Mouse (Mus musculus) megakaryocyte, embryonic 14.5 days (primary cell): ENCODE measurements around the gene Tra2b. TPM values are rescaled to one million over a fixed set of nuclear protein-coding genes. Genes with fewer than 3 reads are reported as not detected.
"Not testable (repeated sequence)": the region's sequence is repeated elsewhere in the genome, so short reads cannot be mapped to it uniquely, and the experiment has no call there.

Experiments
- H3K27me3 ChIP-seq: replicated peaks from 2 replicates; pipeline ENCODE3; 2012; ENCODE audit warnings: inconsistent platforms
- H3K36me3 ChIP-seq: replicated peaks from 2 replicates; pipeline ENCODE3; 2012; ENCODE audit warnings: low read length, inconsistent platforms, mixed read lengths
- H3K4me1 ChIP-seq: 2 replicates; pipeline ENCODE4 v1.6.1; 2012; ENCODE audit warnings: inconsistent platforms
- H3K4me3 ChIP-seq: replicated peaks from 2 replicates; pipeline ENCODE3; 2012; ENCODE audit warnings: moderate library complexity, mild to moderate bottlenecking, inconsistent platforms
- H3K9me3 ChIP-seq: 2 replicates; pipeline ENCODE4 v1.6.1; 2012; ENCODE audit warnings: inconsistent platforms
- FLI1 ChIP-seq: IDR thresholded peaks from 2 replicates; pipeline ENCODE4 v1.6.1; 2012; ENCODE audit warnings: low read length, inconsistent platforms, mixed read lengths
- GATA1 ChIP-seq: IDR thresholded peaks from 3 replicates; pipeline ENCODE4 v1.6.1; 2012; ENCODE audit warnings: mixed read lengths, low read length, inconsistent platforms, borderline replicate concordance
- polyA plus RNA-seq: library from polyadenylated mRNA; stranded (reverse); fragments of >175 nt; gene quantifications from 2 replicates; pipeline ENCODE4 v1.2.3, GENCODE M21; 2012; ENCODE audit warnings: low replicate concordance; ENCODE audit not compliant: insufficient read depth

Gene Tra2b
- polyA plus RNA-seq, 1 experiment, result 52.5 TPM

DNA sequence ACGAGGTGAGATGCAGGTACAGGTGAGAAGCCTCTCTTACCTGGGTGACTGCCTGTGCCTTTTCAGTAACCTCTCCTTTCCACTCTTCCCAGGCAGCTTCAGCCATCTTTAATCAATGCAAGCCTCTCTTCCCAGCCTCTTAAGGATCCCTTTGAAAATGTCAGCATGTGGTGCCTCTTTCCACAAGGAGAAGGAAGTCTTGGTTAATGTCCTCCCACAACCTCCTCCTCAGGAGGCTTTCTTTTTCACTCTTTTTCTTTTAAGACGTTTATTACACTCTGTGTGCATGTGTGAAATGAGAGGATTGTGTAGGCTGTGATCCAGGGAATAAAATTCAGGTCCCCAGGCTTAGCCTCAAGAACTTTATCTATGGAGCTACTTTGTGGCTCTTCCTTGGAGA, 9.3 kb upstream of the Tra2b start:
- Histone ChIP-seq H3K9me3 (peaks cover 62% of the 10 kb centered on the region), H3K36me3 (no peaks in the 10 kb centered on the region), H3K27me3 (no peaks in the 10 kb centered on the region), H3K4me3 (peak overlapping the region; percentile 46), H3K4me1 (peaks cover 21% of the 10 kb centered on the region)
- TF ChIP-seq GATA1, result no peak
- TF ChIP-seq FLI1, result no peak

DNA sequence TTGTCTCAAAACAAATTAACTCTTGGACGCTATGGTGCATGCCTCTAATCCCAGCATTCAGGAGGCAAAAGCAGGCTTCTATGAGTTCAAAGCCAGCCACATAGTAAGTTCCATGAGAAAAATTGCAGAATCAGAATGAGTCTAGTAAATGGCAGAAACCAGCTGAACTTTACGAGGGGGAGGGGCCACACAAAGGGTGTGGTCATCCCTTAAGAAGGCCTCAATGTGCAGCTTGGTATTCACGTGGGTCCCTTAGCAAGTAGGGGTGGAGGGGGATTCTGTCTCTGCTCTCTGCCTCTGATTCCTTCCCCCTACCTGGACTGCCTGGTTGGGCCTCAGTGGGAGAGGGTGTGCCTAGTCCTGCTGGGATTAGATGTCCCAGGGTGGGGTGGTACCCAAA, 4.7 kb upstream of the Tra2b start:
- peaks cover 33% of the 10 kb centered on the region for H3K4me1 ChIP-seq
- H3K36me3 ChIP-seq, result no peaks in the 10 kb centered on the region
- H3K9me3 ChIP-seq, result peaks cover 23% of the 10 kb centered on the region
- no peak for TF ChIP-seq GATA1
- no peak for TF ChIP-seq FLI1
- H3K27me3 ChIP-seq, result no peaks in the 10 kb centered on the region
- peak overlapping the region; percentile 23 for H3K4me3 ChIP-seq

DNA sequence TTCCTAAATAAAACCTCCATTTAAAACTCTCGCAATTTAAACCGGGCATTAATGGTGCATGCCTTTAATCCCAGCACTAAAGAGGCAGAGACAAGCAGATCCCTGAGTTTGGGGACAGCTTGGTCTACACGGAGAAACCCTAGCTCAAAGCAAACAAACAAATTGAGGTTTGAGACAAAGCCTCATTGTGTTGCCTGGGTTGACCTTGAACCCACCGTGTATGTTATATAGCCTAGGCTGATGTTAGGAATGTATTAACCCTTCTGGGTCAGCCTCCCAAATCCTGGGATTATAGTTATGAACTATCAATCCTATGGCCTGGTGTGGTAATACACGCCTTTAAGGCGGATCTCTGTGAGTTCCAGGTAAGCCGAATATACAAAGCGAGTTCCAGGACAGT, 579 bp upstream of the Tra2b start:
- TF ChIP-seq FLI1 (no peak), GATA1 (no peak)
- H3K4me1 ChIP-seq, result peaks cover 40% of the 10 kb centered on the region
- H3K9me3 ChIP-seq, result no peaks in the 10 kb centered on the region
- no peaks in the 10 kb centered on the region for H3K27me3 ChIP-seq
- H3K4me3 ChIP-seq, result peak overlapping the region; percentile 96
- peaks cover 2% of the 10 kb centered on the region for H3K36me3 ChIP-seq

DNA sequence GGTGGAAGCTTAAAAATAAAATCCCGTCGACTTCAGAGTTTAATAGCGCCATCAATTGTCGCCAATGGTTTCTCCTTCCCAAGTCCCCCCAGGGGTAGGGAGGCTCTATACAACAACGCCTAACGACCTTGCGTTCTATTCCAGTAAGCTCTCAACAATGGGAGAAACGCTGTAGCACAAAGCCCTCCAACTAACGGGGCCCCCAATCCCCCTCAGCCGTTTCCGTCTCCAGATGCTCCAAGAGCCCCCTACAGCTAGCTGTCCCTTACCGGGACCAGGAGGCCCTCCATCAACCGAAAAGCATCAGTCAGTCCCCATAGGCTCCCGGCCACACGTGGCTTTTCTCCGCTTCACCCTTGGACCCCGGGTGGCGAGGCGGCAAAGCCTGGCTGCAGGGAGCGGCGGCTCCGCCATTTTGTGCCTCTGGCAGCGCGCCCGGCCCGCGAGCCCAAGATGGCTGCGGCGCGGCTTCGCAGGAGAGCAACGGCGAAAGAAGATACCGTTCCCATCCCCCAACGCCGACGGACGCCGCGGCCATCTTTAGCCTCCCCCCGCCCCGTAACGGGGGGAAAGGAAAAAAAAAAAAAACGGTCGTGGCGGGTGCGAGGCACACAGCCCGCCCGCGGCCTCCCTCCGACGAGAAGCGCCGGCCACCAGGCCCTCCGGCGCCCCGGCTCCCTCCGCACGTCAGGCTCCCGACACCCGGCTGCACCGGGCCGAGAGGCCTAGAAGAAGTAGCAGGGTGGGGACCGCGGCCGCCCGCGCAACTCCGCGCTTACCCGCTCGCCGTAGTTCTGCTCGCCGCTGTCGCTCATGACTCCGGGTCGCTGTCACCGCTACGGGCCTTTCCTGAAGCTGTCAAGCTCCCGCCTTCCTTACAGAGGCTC, 600 bp downstream of the Tra2b start:
- Histone ChIP-seq H3K27me3 (no peaks in the 10 kb centered on the region), H3K9me3 (no peaks in the 10 kb centered on the region), H3K4me3 (peak overlapping the region; percentile 96), H3K4me1 (peaks cover 37% of the 10 kb centered on the region), H3K36me3 (peaks cover 2% of the 10 kb centered on the region)
- TF ChIP-seq FLI1, result no peak
- no peak for TF ChIP-seq GATA1

DNA sequence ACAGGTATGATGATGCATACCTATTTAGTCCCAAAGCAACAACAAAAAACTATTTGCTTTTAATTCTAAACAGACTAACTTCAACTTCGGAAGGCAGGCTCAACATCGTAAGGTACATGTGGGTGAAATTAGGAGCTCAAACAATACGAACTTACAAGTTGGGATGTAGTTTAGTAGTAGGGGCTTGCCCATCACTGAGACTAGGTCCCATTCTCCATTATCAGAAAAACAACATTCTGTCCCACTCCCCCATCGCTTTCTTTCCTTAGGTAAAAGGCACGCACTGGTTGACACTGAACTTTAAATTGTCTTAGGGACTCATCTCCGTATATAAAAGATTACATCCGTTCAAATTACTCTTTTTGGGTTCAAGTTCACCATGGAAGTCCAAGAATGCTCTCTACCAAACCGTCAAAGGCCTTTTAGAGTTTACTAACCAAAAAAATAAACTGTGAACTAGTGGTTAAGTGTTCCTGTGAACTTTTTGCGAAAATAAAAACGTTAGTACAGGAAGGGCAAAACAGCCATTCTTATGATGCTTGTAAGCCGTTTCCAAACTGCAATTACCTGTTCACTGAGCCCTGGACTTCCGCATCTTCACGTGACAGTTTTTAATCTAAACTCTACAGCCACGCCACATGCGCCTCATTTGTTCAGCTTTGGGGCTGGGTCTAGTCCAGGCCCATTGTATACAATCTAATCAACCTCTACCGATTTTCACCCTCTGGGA, 1.4 kb downstream of the Tra2b start:
- no peaks in the 10 kb centered on the region for H3K9me3 ChIP-seq
- TF ChIP-seq GATA1, result no peak
- TF ChIP-seq FLI1, result no peak
- H3K4me1 ChIP-seq, result peaks cover 37% of the 10 kb centered on the region
- H3K27me3 ChIP-seq, result no peaks in the 10 kb centered on the region
- peaks cover 4% of the 10 kb centered on the region for H3K36me3 ChIP-seq
- H3K4me3 ChIP-seq, result peak overlapping the region; percentile 96

DNA sequence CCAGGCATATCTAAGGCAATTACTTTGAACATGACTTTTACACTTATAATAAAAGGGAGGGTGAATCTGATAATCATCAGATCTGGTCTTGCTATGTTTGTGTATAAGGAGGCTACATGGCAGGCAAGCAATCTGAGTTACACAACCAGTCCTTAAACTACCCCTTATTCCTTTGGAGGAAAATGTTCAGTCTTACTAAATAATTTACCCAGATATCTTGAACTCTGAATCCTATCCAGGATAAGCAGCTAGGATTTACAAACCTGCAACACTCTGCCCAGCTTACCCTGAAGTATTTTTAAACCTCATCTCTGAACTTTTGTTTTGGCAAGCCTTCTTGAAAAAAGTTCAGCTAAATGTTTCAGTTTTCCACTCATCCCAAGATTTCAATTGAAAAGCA, 2.7 kb downstream of the Tra2b start:
- no peaks in the 10 kb centered on the region for H3K9me3 ChIP-seq
- TF ChIP-seq GATA1 (no peak), FLI1 (no peak)
- no peaks in the 10 kb centered on the region for H3K27me3 ChIP-seq
- H3K4me1 ChIP-seq, result peaks cover 45% of the 10 kb centered on the region
- H3K36me3 ChIP-seq, result peaks cover 13% of the 10 kb centered on the region
- peak overlapping the region; percentile 96 for H3K4me3 ChIP-seq

DNA sequence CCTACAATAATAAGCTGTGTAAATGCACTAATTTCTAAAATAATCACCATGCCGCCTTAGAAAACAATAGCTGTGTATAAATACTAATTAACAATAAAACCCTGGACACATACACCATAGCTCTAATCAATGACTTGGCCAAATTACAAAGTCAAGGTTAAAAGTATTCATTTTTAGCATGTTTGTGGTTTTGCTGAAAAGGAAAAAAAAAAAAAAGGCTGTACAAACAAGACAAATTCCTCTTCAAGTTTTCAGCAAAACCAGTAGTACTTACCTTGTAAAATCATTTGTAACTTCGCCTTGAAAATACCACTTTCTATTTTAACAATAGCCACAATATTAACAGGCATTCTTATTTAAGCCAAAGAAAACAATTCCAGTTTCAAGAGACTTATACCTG, 4.2 kb downstream of the Tra2b start:
- no peak for TF ChIP-seq GATA1
- no peak for TF ChIP-seq FLI1

DNA sequence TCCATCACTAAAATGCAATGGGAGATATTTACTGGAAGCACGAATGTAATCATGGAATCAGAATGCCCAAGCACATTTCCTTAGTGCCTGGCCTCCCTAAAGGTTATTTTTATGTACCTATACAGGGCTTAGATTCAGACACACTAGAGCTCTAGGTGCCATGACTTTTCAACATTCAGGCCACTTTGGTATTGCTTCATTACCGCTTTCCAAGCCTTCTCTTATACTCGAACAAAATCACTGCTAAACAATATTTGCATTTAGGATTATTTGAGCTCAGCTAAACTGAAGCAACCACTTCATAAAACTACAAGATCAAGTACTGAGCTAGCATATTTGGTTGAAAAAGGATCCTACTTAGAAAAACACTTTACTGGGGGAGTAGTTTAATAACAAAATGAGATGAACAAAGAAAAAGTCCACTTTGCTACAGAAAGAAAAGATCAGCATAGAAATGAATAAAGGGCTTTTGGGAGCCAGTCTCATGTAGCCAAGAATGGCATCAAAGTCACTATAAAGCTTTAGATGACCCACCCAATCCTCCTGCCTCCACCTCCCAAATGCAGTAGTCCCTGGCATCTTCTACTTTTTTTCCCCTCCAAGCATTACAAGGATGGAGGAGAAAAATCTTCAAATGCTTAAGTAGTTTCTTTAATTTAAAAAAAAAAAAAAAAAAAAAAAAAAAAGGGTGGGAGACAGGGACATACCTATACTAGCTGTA, 5.2 kb downstream of the Tra2b start:
- Histone ChIP-seq H3K4me1 (peaks cover 57% of the 10 kb centered on the region), H3K4me3 (peak overlapping the region; percentile 53), H3K27me3 (no peaks in the 10 kb centered on the region), H3K36me3 (peaks cover 25% of the 10 kb centered on the region), H3K9me3 (no peaks in the 10 kb centered on the region)
- TF ChIP-seq GATA1 (no peak), FLI1 (no peak)

More for the DNA sequence above, 4.2 kb downstream of the Tra2b start:
- Histone ChIP-seq H3K27me3 (no peaks in the 10 kb centered on the region), H3K36me3 (peaks cover 16% of the 10 kb centered on the region), H3K4me1 (peaks cover 52% of the 10 kb centered on the region), H3K4me3 (no peak overlapping the region), H3K9me3 (no peaks in the 10 kb centered on the region)

DNA sequence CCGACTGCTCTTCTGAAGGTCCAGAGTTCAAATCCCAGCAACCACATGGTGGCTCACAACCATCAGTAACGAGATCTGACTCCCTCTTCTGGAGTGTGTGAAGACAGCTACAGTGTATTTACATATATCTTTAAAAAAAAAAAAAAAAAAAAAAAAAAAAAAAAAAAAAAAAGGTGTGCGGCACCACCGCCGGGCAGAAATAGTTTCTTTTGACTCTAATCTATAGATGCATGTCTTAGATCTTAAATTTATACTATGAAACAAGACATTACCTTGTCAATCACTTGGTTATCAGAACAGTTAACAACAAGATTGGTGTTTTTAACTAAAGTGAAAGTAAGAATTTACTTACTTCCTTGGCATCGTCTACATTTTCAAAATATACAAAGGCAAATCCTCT, 13.6 kb downstream of the Tra2b start:
- H3K27me3 ChIP-seq, H3K4me3 ChIP-seq, H3K9me3 ChIP-seq: not testable (repeated sequence)
- peaks cover 15% of the 10 kb centered on the region; the same call in 1 of the 2 replicates for H3K4me1 ChIP-seq
- H3K36me3 ChIP-seq, result peaks cover 91% of the 10 kb centered on the region

DNA sequence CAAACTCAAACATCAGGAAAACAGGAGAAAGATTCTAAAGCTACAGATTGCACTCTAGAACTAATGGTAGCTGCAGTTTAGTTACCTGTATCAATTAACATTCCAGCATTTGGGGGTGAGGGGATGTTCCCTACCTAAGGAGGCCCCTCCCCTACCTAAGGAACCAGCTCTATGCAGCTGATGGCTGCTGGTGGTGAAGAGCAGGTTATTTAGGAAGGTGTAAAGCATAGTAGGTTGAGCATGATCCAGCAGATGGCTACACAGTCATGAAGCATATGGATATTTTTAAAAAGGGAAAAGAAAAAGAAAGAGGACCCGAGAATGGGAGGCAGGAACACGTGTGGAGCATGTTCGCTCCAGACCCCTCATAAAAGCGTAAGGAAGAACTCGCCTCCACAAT, 15.5 kb downstream of the Tra2b start:
- no peaks in the 10 kb centered on the region for H3K9me3 ChIP-seq
- H3K4me1 ChIP-seq, result no peaks in the 10 kb centered on the region; the same call in 1 of the 2 replicates
- H3K36me3 ChIP-seq, result peaks cover 86% of the 10 kb centered on the region
- no peaks in the 10 kb centered on the region for H3K27me3 ChIP-seq
- no peak overlapping the region for H3K4me3 ChIP-seq
- TF ChIP-seq GATA1 (no peak), FLI1 (no peak)
